ENCODE assay signal across 23 mouse cellular contexts in the genomic region with DNA sequence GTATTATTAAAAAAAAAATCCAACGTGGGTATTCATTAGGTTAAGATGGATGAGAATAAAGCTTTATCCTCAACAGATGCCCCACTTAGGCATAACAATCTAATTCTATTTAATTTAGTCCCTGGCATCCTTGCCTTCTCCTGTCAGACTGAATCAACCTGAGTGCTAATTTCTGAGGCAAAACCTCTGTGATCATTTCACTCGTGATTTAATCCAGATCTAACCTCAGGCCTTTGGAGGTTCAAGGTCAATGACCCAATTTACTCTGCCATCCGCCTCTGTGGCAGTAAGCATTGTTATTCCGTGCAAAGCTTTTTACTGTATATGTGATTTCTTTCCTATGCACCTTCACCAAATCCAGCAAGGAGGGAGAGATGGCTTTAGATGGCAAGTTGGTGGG.
A peak's percentile ranks its signal among the peaks of the same experiment; 100 is the strongest.
DNase-seq lines count a peak whose midpoint lies in the region; ATAC-seq lines count a peak whose summit lies in the region.
"Had no signal": no experiment of that assay in that cellular context is flagged by ENCODE, and none has a peak within 500 bp of the region (broad histone marks: within the 10 kb centered on the region; RNA-seq: fewer than 3 reads in every experiment).

No protein-coding gene starts in this region.

- H3K9me3 ChIP-seq in hindbrain, embryonic 11.5 days (ENCODE audit: control insufficient read depth, low read length) = no peaks in the 10 kb centered on the region
- H3K9me3 ChIP-seq in hindbrain, embryonic 14.5 days (ENCODE audit: control insufficient read depth, low read length) = no peaks in the 10 kb centered on the region
- H3K9me3 ChIP-seq in embryonic facial prominence, embryonic 11.5 days (replicated peaks; ENCODE audit: control insufficient read depth, low read length) = no peaks in the 10 kb centered on the region
- H3K9me3 ChIP-seq: embryonic facial prominence, embryonic 15.5 days; forebrain, embryonic 10.5 days; G1E; heart, embryonic 12.5 days; hindbrain, embryonic 13.5 days had no signal

- DNase-seq in cerebellum, postnatal 10 days = peak; percentile 19 to 20
- DNase-seq in cerebellum, postnatal 14 days = no peak
- peak; percentile 21 for DNase-seq in hindbrain, embryonic 11.5 days (ENCODE audit: low spot score)
- no peak for DNase-seq in hindbrain, embryonic 14.5 days (ENCODE audit: low spot score)
- peak; percentile 58 for DNase-seq in embryonic facial prominence, embryonic 11.5 days (ENCODE audit: low spot score)
- peak; percentile 87 for DNase-seq in retina, postnatal 1 day
- no peak for DNase-seq in testis, postnatal 10 days (ENCODE audit: low spot score)
- no peak for DNase-seq in urinary bladder, postnatal 25 days (ENCODE audit: low spot score)
- DNase-seq: adrenal gland, postnatal 10 days; B cell, adult 2 months; cerebellum, adult 11 months; cerebellum, adult 8-10 months; cerebellum, postnatal 36 days; gastrocnemius, adult 2 months; gastrocnemius, postnatal 25 days had no signal

- H3K4me2 ChIP-seq in hindbrain, embryonic 11.5 days (replicated peaks; ENCODE audit: low read depth, low read length) = no peak overlapping the region
- H3K4me2 ChIP-seq in hindbrain, embryonic 14.5 days (replicated peaks) = no peak overlapping the region
- H3K4me2 ChIP-seq in embryonic facial prominence, embryonic 11.5 days (ENCODE audit: low read depth, low read length) = no peak overlapping the region
- H3K4me2 ChIP-seq: embryonic facial prominence, embryonic 15.5 days; heart, embryonic 12.5 days; hindbrain, embryonic 13.5 days had no signal

- no peaks in the 10 kb centered on the region for H3K4me1 ChIP-seq in hindbrain, embryonic 11.5 days (replicated peaks; ENCODE audit: control insufficient read depth, insufficient read depth, low read length)
- no peaks in the 10 kb centered on the region for H3K4me1 ChIP-seq in hindbrain, embryonic 14.5 days (replicated peaks; ENCODE audit: control insufficient read depth, insufficient read depth, low read length)
- H3K4me1 ChIP-seq in embryonic facial prominence, embryonic 11.5 days (ENCODE audit: control insufficient read depth, insufficient read depth, low read length) = no peaks in the 10 kb centered on the region
- H3K4me1 ChIP-seq: embryonic facial prominence, embryonic 15.5 days; forebrain, embryonic 10.5 days; heart, embryonic 12.5 days had no signal

- 45% methylated on average over 4 of the region's 4 CpGs for WGBS in hindbrain, embryonic 11.5 days
- WGBS in hindbrain, embryonic 14.5 days = 48% methylated on average over 4 of the region's 4 CpGs
- 27% methylated on average over 4 of the region's 4 CpGs for WGBS in embryonic facial prominence, embryonic 11.5 days

- H3K9ac ChIP-seq in hindbrain, embryonic 11.5 days (ENCODE audit: low read depth, low read length) = no peak overlapping the region
- H3K9ac ChIP-seq in hindbrain, embryonic 14.5 days = no peak overlapping the region
- no peak overlapping the region for H3K9ac ChIP-seq in embryonic facial prominence, embryonic 11.5 days (replicated peaks; ENCODE audit: low read length)
- H3K9ac ChIP-seq: embryonic facial prominence, embryonic 15.5 days; heart, embryonic 12.5 days; hindbrain, embryonic 13.5 days had no signal

- no peak for ATAC-seq in hindbrain, embryonic 11.5 days (ENCODE audit: low FRiP score)
- no peak for ATAC-seq in hindbrain, embryonic 14.5 days (ENCODE audit: low FRiP score)
- no peak for ATAC-seq in embryonic facial prominence, embryonic 11.5 days (replicated peaks; ENCODE audit: insufficient number of reproducible peaks, low FRiP score, low TSS enrichment, low read depth)
- ATAC-seq: CD4-positive, CD25-positive, alpha-beta regulatory T cell, adult 4 months; forebrain, embryonic 14.5 days had no signal

- no peak overlapping the region for H3K4me3 ChIP-seq in hindbrain, embryonic 11.5 days (ENCODE audit: low read depth, low read length)
- H3K4me3 ChIP-seq in hindbrain, embryonic 14.5 days (replicated peaks; ENCODE audit: low read length) = no peak overlapping the region
- H3K4me3 ChIP-seq in embryonic facial prominence, embryonic 11.5 days (ENCODE audit: low read depth, low read length) = no peak overlapping the region
- H3K4me3 ChIP-seq: embryonic facial prominence, embryonic 15.5 days; erythroblast, embryonic 14.5 days; forebrain, embryonic 10.5 days; gastrocnemius, adult 2 months; heart, embryonic 12.5 days; hindbrain, embryonic 13.5 days had no signal

- H3K27ac ChIP-seq in hindbrain, embryonic 11.5 days (ENCODE audit: low read depth, low read length) = no peak overlapping the region
- no peak overlapping the region for H3K27ac ChIP-seq in hindbrain, embryonic 14.5 days
- H3K27ac ChIP-seq in embryonic facial prominence, embryonic 11.5 days (replicated peaks; ENCODE audit: low read depth, low read length) = no peak overlapping the region
- H3K27ac ChIP-seq: embryonic facial prominence, embryonic 15.5 days; forebrain, embryonic 10.5 days; gastrocnemius, adult 2 months; hindbrain, embryonic 13.5 days had no signal

- no peaks in the 10 kb centered on the region for H3K27me3 ChIP-seq in hindbrain, embryonic 11.5 days (ENCODE audit: control insufficient read depth, insufficient read depth, low read length)
- H3K27me3 ChIP-seq in hindbrain, embryonic 14.5 days (ENCODE audit: control insufficient read depth, insufficient read depth, low read length) = no peaks in the 10 kb centered on the region
- no peaks in the 10 kb centered on the region for H3K27me3 ChIP-seq in embryonic facial prominence, embryonic 11.5 days (ENCODE audit: control insufficient read depth, insufficient read depth, low read length)
- H3K27me3 ChIP-seq: embryonic facial prominence, embryonic 15.5 days; heart, embryonic 12.5 days; hindbrain, embryonic 13.5 days had no signal

- H3K36me3 ChIP-seq in hindbrain, embryonic 11.5 days (ENCODE audit: control insufficient read depth, insufficient read depth, low read length) = no peaks in the 10 kb centered on the region
- no peaks in the 10 kb centered on the region for H3K36me3 ChIP-seq in hindbrain, embryonic 14.5 days (replicated peaks; ENCODE audit: control insufficient read depth, insufficient read depth)
- H3K36me3 ChIP-seq in embryonic facial prominence, embryonic 11.5 days (replicated peaks; ENCODE audit: control insufficient read depth, insufficient read depth, low read depth, low read length) = no peaks in the 10 kb centered on the region
- H3K36me3 ChIP-seq: embryonic facial prominence, embryonic 15.5 days; forebrain, embryonic 10.5 days; G1E; heart, embryonic 12.5 days; hindbrain, embryonic 13.5 days had no signal

Comparison
In these comparisons a context has a peak if more than half of its experiments do, and no peak if none do; other contexts are left out.
1. DNase-seq: peak in cerebellum, postnatal 10 days (2 of 2), hindbrain, embryonic 11.5 days (single experiment), embryonic facial prominence, embryonic 11.5 days (single experiment) and retina, postnatal 1 day (single experiment); none in cerebellum, postnatal 14 days (0 of 2), hindbrain, embryonic 14.5 days (single experiment), testis, postnatal 10 days (single experiment) and urinary bladder, postnatal 25 days (single experiment).